Mouse (Mus musculus): ENCODE measurements at regions not wholly inside any gene's neighbourhood (a gene's known extent, or its start where the extent isn't known, plus 50 kb on each side); places are given as distances from the start of the nearest gene placed in this dataset.
"Not testable (repeated sequence)": the region's sequence is repeated elsewhere in the genome, so short reads cannot be mapped to it uniquely, and the experiment has no call there.

DNA sequence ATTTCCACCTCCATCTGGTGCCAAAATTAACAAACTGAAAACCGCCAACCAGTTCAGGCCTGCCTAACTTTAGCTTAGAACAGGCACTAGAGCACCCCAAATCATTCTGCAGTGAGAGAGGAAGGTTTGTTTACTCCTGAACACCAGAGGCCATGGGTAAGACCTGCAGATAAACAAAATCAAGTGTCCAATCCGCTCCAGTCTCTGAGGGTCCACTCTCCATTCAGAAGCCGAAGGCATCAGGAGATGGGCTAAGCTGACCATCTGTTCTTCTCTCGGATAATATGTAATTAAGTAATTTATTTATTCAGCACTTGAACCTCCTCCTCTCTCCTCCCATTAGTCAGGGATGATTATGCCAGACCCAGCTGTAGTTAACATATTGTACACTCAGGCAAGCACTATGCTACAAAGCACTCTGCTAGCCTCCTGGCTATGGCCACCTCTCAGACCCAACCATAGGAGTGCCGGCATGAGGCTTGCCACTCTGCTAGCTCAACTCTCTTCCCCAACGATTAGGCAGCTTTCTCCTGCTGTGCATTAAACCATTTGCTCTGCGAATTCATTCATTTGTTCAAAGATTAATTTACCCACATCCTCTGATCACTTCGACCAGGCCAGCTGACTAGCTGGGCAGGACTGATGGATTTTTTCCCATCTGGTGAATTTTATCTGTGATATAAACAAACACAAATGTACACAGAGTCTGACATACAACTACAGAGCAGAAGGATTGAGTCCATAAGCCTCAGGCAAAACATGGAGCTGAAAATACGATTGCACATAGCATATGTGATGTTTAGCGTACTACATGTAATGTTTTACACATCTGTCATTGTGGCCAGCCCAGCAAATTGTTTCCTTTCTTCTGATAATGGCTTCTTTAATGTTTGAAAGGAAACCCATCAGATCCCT is 184.4 kb downstream of the Mat2b start:
- no peak for DNase-seq (ENCODE audit: low spot score in 2 of 2)

GRCm38 (mm10) chr11:40491599-40491998 is 203.4 kb downstream of the Mat2b start:
- no peak for DNase-seq (ENCODE audit: low spot score in 2 of 2)

DNA sequence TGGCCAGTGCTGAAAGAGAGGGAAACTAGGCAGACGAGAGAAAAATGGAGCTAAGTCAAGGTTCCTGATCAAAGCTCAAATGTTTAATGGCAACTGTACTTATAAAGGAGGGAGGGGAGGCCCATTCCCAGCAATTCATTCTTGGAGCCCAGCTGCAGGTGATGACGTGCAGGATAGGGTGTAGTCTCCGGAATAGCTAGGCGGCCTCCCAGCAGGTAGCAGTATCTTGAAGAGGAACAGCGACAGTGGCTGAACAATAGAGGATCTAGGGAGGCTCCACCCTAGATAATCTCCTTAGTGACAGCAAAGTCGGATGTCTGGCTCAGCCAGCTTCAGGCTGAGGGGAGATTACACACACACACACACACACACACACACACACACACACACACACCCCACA is 216.8 kb downstream of the Mat2b start:
- not testable (repeated sequence) for DNase-seq (ENCODE audit: low spot score in 2 of 2)

DNA sequence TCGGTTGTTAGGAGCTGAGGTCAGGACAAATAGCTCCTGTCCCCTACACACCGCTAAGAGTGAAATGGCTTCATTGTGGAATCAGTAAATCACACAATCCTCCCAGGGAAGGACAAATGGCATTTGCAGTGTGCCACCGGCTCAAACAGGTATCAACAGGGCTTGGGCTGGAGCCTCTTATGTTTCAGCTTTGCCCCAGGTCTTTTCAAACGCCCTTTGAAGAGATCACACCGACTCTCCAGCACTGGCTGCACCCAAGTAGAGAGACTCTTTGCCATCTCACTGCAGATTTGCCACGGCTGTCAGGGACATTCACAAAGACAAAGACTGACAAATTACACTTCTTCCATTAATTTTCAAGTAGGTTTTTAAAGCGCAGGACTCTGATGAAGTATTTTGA is 217.7 kb downstream of the Mat2b start:
- DNase-seq (ENCODE audit: low spot score in 2 of 2) = no peak

- no peak for DNase-seq (ENCODE audit: low spot score in 2 of 2)
These were observed 225.8 kb downstream of the Mat2b start for GRCm38 (mm10) chr11:40469080-40469705.

GRCm38 (mm10) chr11:40456571-40456970 is 238.4 kb downstream of the Mat2b start:
- no peak for DNase-seq (ENCODE audit: low spot score in 2 of 2)

DNA sequence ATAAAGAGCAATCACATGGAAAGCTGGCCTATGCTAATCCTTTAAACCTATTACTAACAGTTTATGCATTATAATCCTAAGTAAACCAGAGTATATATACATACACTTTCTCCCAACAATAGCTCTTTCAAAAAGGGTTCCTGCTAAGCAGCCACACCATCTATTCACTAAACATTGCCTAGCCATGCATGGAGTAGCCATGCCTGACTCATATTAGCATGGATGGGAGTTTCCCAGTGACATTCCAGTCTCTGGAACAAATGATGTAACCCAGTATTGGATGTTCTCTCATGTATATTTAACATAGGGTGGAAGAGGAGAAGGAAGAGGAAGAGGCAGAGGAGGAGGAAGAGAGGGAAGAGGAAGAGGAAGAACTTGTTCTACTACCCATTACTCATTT is 240.0 kb downstream of the Mat2b start:
- DNase-seq (ENCODE audit: low spot score in 2 of 2) = not testable (repeated sequence)

- DNase-seq (ENCODE audit: low spot score in 2 of 2) = no peak
These were observed 248.2 kb downstream of the Mat2b start for GRCm38 (mm10) chr11:40446846-40447245.

- no peak for DNase-seq (ENCODE audit: low spot score in 2 of 2)
These were observed 261.0 kb downstream of the Mat2b start for GRCm38 (mm10) chr11:40434002-40434401.

DNA sequence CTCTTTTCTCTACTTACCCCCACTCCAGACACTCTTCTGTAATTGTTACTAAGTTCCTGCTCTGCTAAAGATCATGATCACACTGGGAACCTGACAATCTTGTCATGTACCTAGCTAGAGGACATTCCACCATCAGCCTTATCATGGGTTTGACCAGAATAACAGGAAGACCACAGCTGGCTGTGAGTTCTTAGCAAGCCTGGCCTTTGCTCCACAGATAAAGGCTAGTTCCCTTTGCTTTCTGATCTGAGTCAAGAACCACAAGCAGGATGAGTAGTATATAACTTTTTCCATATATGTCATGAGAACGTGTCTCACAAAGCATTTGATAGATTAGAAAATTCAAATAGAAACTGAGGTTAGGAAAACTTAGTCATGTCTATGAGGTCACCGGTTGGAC is 266.1 kb downstream of the Mat2b start:
- DNase-seq (ENCODE audit: low spot score in 2 of 2) = no peak

DNA sequence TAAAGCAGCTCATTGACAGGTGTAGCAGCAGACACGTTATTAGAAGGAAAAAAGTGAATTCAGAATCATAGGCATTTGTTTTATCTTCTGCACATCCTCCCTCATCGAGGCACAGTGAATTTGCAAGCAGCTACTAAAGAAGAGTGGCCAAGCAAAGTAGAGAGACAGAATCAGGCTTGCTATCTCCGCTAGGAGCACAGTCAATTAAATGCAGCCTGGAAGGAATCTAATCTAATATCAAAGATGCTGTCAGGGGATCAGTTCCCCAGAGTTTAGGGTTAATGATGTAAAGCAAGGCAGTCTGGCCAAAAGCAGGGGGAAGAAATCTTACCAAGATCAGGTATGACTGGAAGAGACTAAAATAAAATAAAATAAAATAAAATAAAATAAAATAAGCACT is 270.7 kb downstream of the Mat2b start:
- no peak for DNase-seq (ENCODE audit: low spot score in 2 of 2)

DNA sequence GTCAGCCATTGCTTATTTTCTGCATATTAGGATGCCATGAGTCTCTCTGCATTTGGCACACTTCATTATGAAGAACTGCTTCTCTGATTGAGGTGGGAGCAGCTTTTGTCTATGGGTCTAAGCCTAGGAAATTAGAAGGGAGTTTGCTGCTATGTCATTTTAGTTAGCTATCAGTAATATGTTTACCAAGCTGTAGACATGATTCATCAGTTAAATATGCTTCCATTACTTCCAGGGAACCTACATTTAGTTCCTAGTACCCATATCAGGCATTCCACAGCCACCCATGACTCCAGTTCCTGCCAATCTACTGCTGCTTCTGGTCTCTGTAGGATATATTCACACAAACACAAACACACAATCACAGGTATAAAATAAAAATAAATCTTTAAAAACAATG is 287.4 kb downstream of the Mat2b start:
- no peak for DNase-seq (ENCODE audit: low spot score in 2 of 2)

GRCm38 (mm10) chr11:40402249-40402648 is 292.8 kb downstream of the Mat2b start:
- peak; percentile 4 to 29 for DNase-seq (ENCODE audit: low spot score in 2 of 2)

DNA sequence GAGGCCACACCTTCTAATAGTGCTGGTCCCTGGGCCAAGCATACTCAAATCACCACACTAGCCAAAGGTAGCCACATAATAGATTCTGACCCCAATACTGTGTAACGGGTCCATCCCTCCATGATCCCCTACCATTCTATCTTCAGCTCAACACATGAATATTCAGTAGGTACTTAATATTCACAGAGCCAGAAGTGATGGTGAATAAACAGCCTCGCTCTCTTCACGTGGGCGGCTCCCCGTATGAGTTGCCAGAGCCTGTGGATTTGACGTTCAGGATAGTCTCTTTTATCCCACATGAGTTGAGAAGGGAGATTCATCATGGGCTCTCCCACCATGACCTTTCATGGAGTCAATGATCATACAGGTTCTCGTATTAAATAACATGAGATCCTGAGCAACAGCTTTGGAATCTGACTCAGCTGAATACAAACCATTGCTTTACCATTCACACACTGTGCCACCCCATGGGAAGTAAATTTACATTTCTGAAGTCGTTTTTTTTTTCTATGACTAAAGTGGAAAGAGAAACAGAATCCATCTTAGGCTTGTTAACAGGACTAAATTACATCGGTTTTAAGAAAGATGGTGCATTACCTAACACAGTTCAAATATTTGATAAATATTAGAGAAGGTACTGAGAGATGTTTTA is 297.4 kb downstream of the Mat2b start:
- no peak for DNase-seq (ENCODE audit: low spot score in 2 of 2)

GRCm38 (mm10) chr11:40395331-40395730 is 299.7 kb downstream of the Mat2b start:
- no peak for DNase-seq (ENCODE audit: low spot score in 2 of 2)

DNA sequence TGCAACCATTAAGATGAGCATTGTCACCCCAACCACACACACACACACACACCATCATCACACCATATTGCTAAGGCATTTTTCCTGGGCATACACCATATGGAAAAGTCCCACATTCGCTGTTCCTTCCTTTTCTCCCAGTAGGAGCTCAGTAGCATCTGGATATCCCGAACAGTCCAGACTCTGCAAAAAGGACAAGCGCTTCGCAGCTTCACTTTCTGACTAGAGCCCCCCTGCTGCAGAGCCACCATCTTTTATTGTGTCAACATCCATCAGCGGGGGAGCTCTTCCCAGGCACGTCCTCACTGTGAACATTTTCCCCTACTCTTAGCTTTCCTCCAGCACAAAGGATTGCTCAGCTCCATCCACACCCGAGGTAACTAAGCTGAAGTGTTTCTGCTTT is 300.1 kb downstream of the Mat2b start:
- DNase-seq (ENCODE audit: low spot score in 2 of 2) = no peak

GRCm38 (mm10) chr11:40394283-40394758 is 300.7 kb downstream of the Mat2b start:
- DNase-seq (ENCODE audit: low spot score in 2 of 2) = no peak

DNA sequence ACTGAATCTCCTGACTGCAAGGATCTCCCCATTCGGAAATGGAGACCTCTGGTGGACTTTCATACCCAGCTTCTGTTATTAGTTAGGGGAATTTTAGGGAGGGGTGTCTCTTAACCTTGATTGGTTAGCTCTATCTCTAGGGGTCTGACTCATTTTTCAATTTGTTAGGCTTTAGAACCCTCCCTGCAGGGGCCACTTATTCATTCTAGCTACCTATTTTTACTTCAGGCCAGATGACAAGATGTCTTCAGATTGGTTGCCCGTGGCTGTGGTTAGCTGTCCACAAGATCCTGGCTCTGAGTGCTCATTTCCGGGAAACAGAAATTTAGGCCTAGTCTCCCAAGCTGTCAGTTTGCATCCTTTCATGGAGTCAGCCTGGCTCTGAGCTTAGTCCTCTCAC is 314.3 kb downstream of the Mat2b start:
- DNase-seq (ENCODE audit: low spot score in 2 of 2) = no peak

- DNase-seq (ENCODE audit: low spot score in 2 of 2) = no peak
These were observed 323.3 kb downstream of the Mat2b start for GRCm38 (mm10) chr11:40371696-40372095.

DNA sequence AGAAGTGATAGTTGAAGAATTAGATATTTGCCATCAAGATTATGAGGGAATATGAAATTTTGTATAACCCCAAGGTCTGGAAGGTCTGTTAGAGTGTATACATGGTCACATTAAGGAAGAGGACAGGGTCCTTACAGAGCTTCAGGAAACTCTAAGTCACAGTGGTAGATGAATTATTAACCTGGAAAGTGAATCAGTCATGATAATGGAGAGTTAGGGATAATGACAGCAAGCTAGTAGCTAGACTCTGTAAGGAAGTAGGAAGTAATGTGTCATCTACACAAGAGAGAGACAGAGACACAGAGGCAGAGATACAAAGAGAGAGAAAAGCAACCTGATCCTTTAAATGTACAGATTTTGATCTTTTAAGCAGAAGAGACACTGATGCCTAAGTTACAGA is 328.4 kb downstream of the Mat2b start:
- no peak for DNase-seq (ENCODE audit: low spot score in 2 of 2)

- DNase-seq (ENCODE audit: low spot score in 2 of 2) = no peak
These were observed 332.3 kb downstream of the Mat2b start for GRCm38 (mm10) chr11:40362530-40363185.

Measured in heart, adult 9 months (tissue).